Mouse (Mus musculus): Measurements from ENCODE around the gene Pakap.

The Pakap gene

DNA sequence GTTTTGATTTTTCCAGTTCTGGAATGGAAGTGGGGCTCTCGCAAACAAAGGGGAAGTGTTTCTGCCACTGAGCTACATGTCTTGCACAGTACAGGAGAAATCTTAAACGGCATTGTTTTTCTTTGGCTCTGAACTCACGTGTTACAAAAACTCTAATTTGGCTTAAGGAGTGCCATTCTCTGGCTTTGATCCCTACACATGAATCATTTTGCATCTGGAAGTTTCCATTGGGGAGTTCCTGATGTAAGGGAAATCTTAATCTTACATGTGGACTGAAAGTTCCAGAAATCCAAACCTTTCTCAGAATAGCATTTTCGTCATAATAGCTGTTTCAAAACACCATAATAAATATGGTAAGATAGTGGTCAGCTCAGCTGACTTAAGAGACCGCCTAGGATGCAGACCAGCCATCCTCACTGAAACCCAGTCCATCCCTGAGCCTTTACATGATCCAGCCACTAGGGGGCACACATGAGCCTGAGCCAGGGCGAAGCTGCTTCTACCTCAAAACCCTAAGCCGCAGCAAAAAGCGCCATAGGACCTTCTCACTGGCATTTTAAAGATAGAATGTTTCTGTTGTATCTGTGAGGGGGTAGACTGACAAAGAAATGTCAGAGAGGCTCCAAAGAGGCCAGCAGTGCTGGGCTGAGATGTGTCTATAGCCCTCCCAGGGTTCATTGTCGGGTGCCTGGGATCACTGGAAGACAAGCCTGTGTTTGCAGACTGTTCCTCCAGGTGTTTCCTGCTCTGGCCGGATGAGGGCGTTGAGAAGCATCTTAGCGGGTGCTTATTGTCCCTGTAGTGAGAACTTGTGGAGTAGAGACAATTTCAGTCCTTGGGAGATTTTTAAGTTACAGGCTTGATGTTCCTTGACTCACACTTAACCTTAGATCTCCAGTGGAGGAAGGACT lies 105.3 kb downstream of the Pakap start:
- peak; percentile 92 for DNase-seq (ENCODE audit: low read depth, low spot score)

GRCm38 (mm10) chr4:57674351-57674750 lies 106.4 kb downstream of the Pakap start:
- DNase-seq (ENCODE audit: low read depth, low spot score): peak; percentile 18

GRCm38 (mm10) chr4:57675387-57675786 lies 107.4 kb downstream of the Pakap start:
- peak; percentile 32 for DNase-seq (ENCODE audit: low read depth, low spot score)

DNA sequence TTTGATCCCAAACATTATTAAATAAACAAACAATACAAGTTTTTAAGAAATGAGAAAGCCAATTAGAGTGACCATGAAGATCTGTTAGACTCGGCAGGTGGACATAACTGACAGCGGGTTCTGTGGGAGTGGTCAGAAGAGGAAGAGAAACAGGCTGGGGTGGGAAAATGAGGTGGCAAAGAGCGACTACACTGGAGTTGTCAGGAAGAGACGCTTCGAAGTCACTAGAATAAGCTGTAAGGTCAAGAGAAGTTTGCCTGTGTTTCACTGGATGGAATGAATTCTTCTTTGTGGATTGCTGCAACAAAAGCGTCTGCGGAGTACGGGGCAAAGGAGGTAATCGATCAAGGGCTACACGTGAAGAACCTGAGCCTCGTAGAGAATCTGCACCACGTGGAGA lies 109.9 kb downstream of the Pakap start:
- DNase-seq (ENCODE audit: low read depth, low spot score): no peak

GRCm38 (mm10) chr4:57678991-57679457 lies 111.0 kb downstream of the Pakap start:
- DNase-seq (ENCODE audit: low read depth, low spot score): no peak

DNA sequence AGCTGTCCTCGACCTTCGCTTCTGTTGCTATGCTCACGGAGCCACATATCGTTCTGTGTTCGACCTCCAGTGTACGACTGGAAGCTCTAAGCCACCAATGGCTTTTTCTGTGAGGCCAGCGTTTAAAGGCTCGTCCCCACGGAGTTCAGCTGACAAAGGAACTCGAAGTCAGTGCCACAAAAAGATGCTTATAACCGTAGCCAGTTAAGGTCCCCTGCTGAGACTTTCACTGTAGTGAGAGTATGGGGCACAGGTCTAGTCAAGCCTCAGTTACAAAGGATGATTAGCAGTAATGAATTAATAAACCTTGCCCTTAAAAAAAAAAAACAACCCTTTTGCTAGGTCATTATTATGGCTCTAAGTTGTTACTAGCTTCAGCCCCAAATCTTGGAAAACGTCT lies 112.2 kb downstream of the Pakap start:
- DNase-seq (ENCODE audit: low read depth, low spot score): no peak

DNA sequence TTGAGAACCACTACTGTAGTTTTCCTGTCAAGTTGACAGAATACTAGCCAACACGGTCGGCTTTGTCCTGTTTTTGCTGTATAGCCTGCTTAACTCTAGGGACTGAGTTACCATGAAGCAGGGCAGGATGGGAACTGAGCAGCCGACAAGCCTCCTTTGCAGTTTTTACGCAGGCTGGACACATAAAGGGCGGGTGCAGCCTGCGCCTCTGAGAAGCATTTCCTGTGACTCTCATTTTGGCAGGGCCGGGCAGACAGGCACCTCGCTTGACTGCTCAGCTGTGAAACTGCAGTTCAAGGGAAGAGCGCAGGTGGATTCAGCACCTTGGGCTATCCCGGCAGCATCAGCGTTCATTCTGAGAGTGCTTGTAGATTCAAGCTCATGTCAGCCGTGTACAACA lies 113.5 kb downstream of the Pakap start:
- DNase-seq (ENCODE audit: low read depth, low spot score): peak; percentile 48

- DNase-seq (ENCODE audit: low read depth, low spot score): no peak
Measured at GRCm38 (mm10) chr4:57682341-57682740, 114.4 kb downstream of the Pakap start.

GRCm38 (mm10) chr4:57682944-57683343 lies 115.0 kb downstream of the Pakap start:
- no peak for DNase-seq (ENCODE audit: low read depth, low spot score)

GRCm38 (mm10) chr4:57684676-57685215 lies 116.8 kb downstream of the Pakap start:
- DNase-seq (ENCODE audit: low read depth, low spot score): no peak

DNA sequence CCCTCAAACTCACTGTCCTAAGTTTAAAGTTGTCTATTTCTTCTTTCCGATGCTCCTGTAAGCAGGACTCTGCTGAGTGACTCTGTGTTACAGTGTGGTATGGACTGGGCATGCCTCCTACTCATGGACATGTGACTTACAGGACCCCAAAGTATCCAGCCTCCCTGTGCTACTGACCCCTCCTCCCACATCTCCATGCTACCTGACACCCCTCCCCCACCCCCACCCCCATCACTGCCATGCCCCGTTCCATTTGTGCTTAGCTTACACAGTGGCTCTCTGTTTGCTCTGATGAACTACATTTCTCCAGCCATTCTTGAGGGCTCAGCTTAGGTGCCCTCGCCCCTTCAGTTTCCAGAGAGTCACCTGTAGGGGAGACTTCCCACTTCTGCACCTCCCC lies 118.8 kb downstream of the Pakap start:
- no peak for DNase-seq (ENCODE audit: low read depth, low spot score)

DNA sequence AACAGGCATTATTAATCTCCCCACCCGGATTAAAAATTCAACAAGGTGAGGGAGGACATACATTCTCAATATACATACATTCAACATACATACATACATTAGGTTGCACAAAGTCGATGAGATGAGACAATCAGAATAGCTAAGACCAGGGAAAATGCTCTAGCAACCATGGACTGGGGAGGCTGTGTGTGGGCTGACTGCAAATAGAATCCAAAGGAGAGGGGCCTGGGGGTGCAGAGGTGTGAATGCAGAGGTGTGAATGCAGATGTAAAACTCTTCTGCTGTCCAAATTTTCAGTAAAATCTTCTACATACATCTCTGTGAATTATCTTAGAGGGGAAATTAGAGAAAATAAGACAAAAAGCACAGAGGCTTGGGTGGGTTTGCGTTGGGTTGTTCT lies 119.6 kb downstream of the Pakap start:
- DNase-seq (ENCODE audit: low read depth, low spot score): no peak

DNA sequence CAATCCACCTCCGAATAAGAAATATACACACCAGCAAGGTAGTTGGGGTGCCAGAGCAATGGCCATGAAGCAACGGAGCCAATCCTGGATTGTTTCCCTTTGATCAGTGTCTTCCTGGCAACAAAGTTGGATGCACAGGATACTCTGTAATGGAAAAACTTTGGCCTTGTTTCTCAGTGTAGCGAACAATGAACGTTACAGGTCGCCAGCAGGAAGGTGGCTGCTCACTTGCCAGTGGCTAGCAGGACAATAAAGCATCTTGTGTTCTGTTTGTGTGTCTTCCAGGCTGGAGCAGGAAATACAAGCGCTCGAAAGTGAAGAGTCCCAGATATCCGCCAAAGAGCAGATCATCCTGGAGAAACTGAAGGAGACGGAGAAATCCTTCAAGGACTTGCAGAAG lies 120.2 kb downstream of the Pakap start:
- no peak for DNase-seq (ENCODE audit: low read depth, low spot score)

GRCm38 (mm10) chr4:57690001-57690400 lies 122.0 kb downstream of the Pakap start:
- no peak for DNase-seq (ENCODE audit: low read depth, low spot score)

GRCm38 (mm10) chr4:57690805-57691204 lies 122.8 kb downstream of the Pakap start:
- no peak for DNase-seq (ENCODE audit: low read depth, low spot score)

DNA sequence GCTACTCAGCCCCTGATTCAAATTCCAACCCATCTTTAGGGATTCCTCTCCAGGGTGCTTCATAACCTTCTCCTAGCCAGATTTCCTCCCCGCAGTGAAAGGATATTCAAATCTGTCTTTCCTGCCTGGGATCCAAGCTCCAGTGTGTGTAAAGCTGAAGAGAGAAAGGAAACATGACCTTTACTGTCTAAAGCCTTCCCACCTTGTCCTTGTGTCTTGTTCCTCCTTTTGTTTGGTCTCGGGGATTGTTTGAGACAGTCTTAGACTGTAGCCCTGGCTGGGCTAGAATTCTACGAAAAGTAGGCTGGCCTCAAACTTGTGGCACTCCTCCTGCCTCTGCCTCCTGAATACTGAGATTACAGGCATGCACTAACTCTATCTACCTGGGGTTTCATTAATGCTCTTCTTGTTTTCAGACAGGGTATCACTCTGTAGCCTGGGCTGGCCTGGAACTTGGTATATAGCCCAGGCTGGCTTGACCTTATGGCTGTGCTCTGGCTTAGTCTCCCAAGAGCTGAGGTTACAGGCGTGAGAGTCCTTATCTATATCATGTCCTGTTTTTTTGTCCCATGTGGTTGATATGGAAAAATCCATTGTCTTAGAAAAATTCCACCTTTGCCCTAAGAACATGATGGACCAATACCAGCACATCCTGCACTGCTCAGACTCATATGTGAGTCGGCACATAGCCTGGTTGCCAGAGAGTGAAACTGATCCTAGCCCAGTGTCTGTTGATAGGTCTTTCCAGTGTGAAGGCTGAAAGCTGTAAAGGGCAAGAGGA lies 126.6 kb downstream of the Pakap start:
- DNase-seq (ENCODE audit: low read depth, low spot score): no peak

- DNase-seq (ENCODE audit: low read depth, low spot score): no peak
Measured at GRCm38 (mm10) chr4:57696955-57697354, 129.0 kb downstream of the Pakap start.

GRCm38 (mm10) chr4:57697918-57698611 lies 130.1 kb downstream of the Pakap start:
- no peak for DNase-seq (ENCODE audit: low read depth, low spot score)

DNA sequence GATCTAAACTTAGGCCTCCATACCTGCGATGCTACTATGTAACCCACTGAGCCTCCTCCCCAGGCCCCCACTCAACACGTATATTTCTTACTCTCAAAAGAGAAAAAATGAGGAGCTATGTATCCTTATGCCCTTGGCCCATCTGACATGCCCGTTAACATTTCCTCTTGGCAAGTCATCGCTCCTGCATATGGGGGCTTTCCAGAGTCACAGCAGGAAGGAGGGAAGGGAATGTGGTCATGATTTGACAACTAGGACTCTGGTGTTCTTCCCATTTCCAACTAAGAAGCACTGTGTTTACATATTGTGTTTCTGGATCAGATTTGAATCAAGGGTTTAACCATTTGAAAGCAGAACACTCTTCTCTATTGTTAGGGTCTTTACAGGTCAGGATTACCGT lies 133.6 kb downstream of the Pakap start:
- DNase-seq (ENCODE audit: low read depth, low spot score): no peak

DNA sequence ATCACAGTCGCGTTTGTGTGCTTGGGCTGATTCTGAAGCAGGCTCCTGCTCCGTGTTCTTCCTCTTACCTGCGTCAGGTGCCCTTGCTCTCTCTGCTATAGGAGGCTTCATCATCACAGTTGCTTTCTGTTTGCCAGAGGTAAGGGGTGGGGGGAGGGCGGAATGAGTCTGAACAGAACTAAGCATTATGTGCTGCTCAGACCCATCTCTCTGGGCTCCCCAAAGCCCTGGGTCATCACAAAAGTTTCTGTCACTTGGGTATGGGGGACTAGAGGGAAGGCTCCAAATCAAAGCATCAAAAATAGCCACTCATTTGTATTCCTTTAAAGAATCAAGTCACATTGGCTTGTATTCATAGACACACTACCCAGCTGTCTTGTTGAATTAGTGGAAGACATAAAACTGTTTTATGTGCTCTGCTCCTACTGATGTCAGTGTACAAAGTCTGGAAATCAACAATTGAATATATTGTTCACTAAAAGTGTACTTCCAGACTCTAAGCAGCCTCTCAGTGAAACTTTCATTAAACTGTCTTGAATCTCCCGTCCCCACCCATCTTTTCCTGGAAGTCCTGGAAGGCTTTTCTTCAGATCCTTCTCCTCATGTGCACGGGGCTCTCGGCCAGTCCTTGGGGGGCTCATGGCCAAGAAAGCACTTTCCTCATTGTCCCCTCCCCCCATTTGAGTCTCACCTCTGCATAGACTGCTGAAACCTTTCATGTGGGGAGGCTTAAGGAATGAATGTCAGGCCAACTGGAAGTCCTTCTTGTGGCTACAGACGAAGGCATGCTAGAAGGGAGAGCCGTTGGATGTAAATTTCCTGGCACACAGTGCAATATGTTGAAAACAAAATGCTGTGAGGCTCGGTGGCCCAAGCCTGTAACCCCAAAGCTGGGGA lies 135.8 kb downstream of the Pakap start:
- DNase-seq (ENCODE audit: low read depth, low spot score): no peak

- no peak for DNase-seq (ENCODE audit: low read depth, low spot score)
Measured at GRCm38 (mm10) chr4:57704575-57704974, 136.6 kb downstream of the Pakap start.
